Mouse (Mus musculus) thymus, adult 2 months (tissue): Measurements from ENCODE around the gene Wfikkn2.

Experiments used
- CTCF ChIP-seq: fragments of 200-500 bp; IDR thresholded peaks from 2 replicates; pipeline ENCODE4 v1.5.1; 2012; ENCODE audit warnings: mild to moderate bottlenecking, control low read depth, low read length, moderate library complexity, borderline replicate concordance; ENCODE audit not compliant: control insufficient read depth, poor library complexity, insufficient read depth; ENCODE audit errors: extremely low read depth
- POLR2A ChIP-seq: fragments of 200-500 bp; IDR thresholded peaks from 2 replicates; pipeline ENCODE4 v1.6.1; 2012; ENCODE audit warnings: mild to moderate bottlenecking, low read length, control low read depth, moderate library complexity; ENCODE audit not compliant: control insufficient read depth, poor library complexity, insufficient read depth; ENCODE audit errors: extremely low read depth

GRCm38 (mm10) chr11:94209695-94210131, 36.1 kb downstream of the Wfikkn2 start:
- TF ChIP-seq CTCF = no peak
- TF ChIP-seq POLR2A = no peak
